Mouse (Mus musculus) neural tube, embryonic 11.5 days (tissue): ENCODE results near the gene Ezh1. TPM values are rescaled to one million over a fixed set of nuclear protein-coding genes. Genes with fewer than 3 reads are reported as not detected.

ENCODE experiments used
- ATAC-seq: fragments of 200-750 bp; cut with Nextera tagmentation; 2 replicates; pipeline ENCODE4 v1.8.0; 2017; ENCODE audit warnings: moderate number of reproducible peaks, mild to moderate bottlenecking, moderate TSS enrichment, moderate library complexity; ENCODE audit not compliant: insufficient read depth, low FRiP score, low TSS enrichment
- DNase-seq: peaks from one replicate; pipeline ENCODE4 v3.0.0-alpha.2; 2015; ENCODE audit warnings: low spot score
- H3K27ac ChIP-seq: fragments of 300-500 bp; sonication (generic); 2 replicates; pipeline ENCODE4 v1.5.1; 2014; ENCODE audit warnings: low read depth, mild to moderate bottlenecking, low read length
- H3K27me3 ChIP-seq: fragments of 300-500 bp; sonication (generic); 2 replicates; pipeline ENCODE4 v1.6.1; 2014; ENCODE audit warnings: mild to moderate bottlenecking, low read length, mixed read lengths; ENCODE audit not compliant: control insufficient read depth, insufficient read depth
- H3K36me3 ChIP-seq: fragments of 300-500 bp; sonication (generic); 2 replicates; pipeline ENCODE4 v1.6.1; 2014; ENCODE audit warnings: mild to moderate bottlenecking, low read length, moderate library complexity, mixed read lengths; ENCODE audit not compliant: control insufficient read depth, insufficient read depth
- H3K4me1 ChIP-seq: fragments of 300-500 bp; sonication (generic); 2 replicates; pipeline ENCODE4 v1.6.1; 2014; ENCODE audit warnings: low read length, mixed read lengths; ENCODE audit not compliant: control insufficient read depth, insufficient read depth
- H3K4me2 ChIP-seq: fragments of 300-500 bp; sonication (generic); 2 replicates; pipeline ENCODE4 v1.6.1; 2014; ENCODE audit warnings: low read depth, mild to moderate bottlenecking, moderate library complexity
- H3K4me3 ChIP-seq: fragments of 300-500 bp; sonication (generic); 2 replicates; pipeline ENCODE4 v1.5.1; 2014; ENCODE audit warnings: low read depth, low read length
- H3K9ac ChIP-seq: fragments of 300-500 bp; sonication (generic); 2 replicates; pipeline ENCODE4 v1.6.1; 2014; ENCODE audit warnings: mild to moderate bottlenecking, low read length
- H3K9me3 ChIP-seq: fragments of 300-500 bp; sonication (generic); 2 replicates; pipeline ENCODE4 v1.6.1; 2016; ENCODE audit warnings: low read length; ENCODE audit not compliant: control insufficient read depth
- WGBS: fragments of 180-500 bp; shearing (Covaris S2); extraction: QIAGEN DNeasy Blood & Tissue Kit; methylation state at CpG from one replicate; pipeline ENCODE4 v1.1.7; 2014; 5-methylcytosine and 5-hydroxymethylcytosine counted together
- polyA plus RNA-seq: library from polyadenylated mRNA; unstranded; fragments of >200 nt; fragmentation: Nextera tagmentation; extraction: Ambion mirVana; gene quantifications from 2 replicates; pipeline ENCODE4 v1.2.1, GENCODE M21; 2014

The Ezh1 gene
- polyA plus RNA-seq, 1 experiment from 2014 or later, result 11.2 TPM

DNA sequence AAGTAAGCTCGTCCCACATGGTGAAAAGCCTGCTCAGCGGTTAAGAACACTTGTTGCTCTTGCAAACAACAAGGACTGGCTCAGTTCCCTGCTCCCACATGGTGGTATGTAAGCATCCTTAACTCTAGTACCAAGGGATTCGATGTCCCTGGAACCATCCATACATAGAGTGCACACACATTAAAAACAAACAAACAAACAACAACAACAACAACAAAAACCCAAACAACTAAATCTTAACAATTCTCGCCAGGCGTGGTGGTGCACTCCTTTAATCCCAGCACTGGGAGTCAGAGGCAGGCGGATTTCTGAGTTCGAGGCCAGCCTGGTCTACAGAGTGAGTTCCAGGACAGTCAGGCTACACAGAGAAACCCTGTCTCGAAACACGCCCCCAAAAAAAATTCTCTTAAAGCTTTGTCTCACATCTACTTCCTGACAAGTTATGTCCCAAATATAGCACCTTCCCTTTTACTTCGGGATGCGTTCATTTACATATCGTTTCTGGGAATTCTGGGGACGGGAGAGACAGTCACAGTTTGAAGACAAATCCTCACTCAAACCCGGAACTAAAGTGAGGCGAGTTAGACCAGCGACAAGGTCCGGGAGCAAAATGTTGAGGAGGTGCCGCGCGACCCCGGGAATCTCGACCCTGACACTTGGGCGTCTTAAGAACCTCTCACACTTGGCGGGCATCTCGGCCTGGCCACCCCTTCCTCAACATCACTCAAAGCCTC is 765 bp downstream of the Ezh1 start:
- H3K9ac ChIP-seq, result peak overlapping the region; percentile 69
- no peak overlapping the region for H3K27ac ChIP-seq
- H3K4me1 ChIP-seq, result peaks cover 2% of the 10 kb centered on the region; the same call in 1 of the 2 replicates
- no peaks in the 10 kb centered on the region for H3K36me3 ChIP-seq
- 20% methylated on average over 25 of the region's 25 CpGs for WGBS
- peak overlapping the region; percentile 92 for H3K4me2 ChIP-seq
- no peaks in the 10 kb centered on the region for H3K9me3 ChIP-seq
- peak; percentile 24 for DNase-seq
- no peaks in the 10 kb centered on the region for H3K27me3 ChIP-seq
- no peak for ATAC-seq
- peak overlapping the region; percentile 78 for H3K4me3 ChIP-seq

DNA sequence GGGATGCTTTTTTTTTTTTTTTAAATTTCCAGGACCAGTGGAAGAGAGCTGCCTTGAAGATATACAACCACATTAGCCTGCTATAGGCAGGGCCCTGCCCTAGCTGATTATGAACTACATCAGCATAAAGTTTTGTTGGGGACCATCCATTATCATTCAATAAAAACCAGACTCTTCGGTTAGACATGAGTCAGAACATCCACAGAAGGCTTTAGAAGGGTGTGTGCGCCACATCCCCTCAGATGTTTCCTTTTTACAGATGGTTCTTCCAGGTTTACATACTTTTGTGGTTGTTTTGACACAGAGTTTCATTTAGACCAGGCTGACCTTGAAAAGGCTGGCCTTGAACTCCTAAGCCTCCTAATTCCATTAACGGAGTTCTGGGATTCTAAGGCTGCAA is 1.9 kb downstream of the Ezh1 start:
- H3K36me3 ChIP-seq, result no peaks in the 10 kb centered on the region
- ATAC-seq (no peak), DNase-seq (no peak)
- no peak overlapping the region for H3K9ac ChIP-seq
- WGBS, result 88% methylated on average over 3 of the region's 3 CpGs
- no peak overlapping the region for H3K27ac ChIP-seq
- no peak overlapping the region for H3K4me3 ChIP-seq
- no peaks in the 10 kb centered on the region for H3K4me1 ChIP-seq
- no peaks in the 10 kb centered on the region for H3K9me3 ChIP-seq
- H3K4me2 ChIP-seq, result no peak overlapping the region
- H3K27me3 ChIP-seq, result no peaks in the 10 kb centered on the region

DNA sequence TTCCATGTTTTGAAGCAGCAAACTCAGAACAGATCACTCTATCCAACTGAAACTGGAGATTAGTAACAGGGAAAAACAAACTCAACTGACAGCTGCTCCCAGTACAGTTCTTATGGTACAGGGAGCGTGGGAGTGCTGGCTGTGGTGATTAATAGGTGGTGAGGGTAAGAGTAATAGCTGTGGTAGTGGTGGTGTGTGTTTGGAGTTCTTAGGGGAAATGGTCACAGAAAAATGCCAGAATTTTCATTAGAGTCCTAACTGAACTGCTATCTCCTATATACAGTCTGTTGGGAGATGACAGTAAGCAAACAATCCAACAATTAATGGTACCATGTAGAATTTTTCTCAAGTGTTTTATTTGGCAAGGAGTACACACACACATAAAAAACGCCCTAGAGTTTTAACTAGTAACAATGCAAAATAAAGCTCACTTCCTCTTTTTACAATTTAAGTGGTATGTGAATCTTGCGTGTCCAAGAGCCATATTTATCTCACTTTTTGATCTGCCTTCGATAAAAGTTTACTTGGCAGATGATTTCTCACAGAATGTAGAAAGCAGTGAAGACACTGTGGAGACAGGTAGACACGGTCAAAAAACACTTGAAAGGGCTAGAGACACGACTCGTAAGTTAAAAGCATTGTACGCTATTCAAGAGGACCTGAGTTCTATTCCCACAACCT is 4.8 kb downstream of the Ezh1 start:
- WGBS, result 87% methylated on average over 8 of the region's 8 CpGs
- no peaks in the 10 kb centered on the region for H3K9me3 ChIP-seq
- no peak overlapping the region for H3K9ac ChIP-seq
- H3K4me2 ChIP-seq, result no peak overlapping the region
- DNase-seq (no peak), ATAC-seq (no peak)
- no peaks in the 10 kb centered on the region for H3K27me3 ChIP-seq
- no peak overlapping the region for H3K27ac ChIP-seq
- H3K36me3 ChIP-seq, result no peaks in the 10 kb centered on the region
- no peak overlapping the region for H3K4me3 ChIP-seq
- no peaks in the 10 kb centered on the region for H3K4me1 ChIP-seq

DNA sequence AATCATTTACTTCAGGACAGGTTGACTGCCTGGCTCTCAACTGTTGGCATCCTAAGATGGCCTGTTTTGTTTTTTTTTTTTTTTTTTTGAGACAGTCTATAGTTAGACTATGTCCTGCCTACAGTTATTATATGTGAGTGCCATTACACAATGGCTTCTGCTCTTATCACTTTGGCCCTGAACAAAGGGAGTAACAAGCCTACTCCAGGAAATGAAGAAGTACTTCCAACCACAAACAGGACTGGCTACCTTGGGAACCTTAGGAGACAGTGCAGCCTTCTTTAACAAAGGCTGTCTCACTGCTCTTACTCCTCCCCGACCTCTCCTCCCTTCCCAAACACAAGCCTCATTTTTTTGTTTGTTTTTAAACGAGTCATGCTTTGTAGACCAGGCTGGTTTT is 5.4 kb downstream of the Ezh1 start:
- Histone ChIP-seq H3K27ac (no peak overlapping the region), H3K27me3 (no peaks in the 10 kb centered on the region), H3K4me1 (no peaks in the 10 kb centered on the region), H3K9ac (no peak overlapping the region), H3K4me2 (no peak overlapping the region), H3K36me3 (no peaks in the 10 kb centered on the region), H3K4me3 (no peak overlapping the region), H3K9me3 (no peaks in the 10 kb centered on the region)
- ATAC-seq (no peak), DNase-seq (no peak)
- WGBS, result 60% methylated on average over 2 of the region's 2 CpGs

DNA sequence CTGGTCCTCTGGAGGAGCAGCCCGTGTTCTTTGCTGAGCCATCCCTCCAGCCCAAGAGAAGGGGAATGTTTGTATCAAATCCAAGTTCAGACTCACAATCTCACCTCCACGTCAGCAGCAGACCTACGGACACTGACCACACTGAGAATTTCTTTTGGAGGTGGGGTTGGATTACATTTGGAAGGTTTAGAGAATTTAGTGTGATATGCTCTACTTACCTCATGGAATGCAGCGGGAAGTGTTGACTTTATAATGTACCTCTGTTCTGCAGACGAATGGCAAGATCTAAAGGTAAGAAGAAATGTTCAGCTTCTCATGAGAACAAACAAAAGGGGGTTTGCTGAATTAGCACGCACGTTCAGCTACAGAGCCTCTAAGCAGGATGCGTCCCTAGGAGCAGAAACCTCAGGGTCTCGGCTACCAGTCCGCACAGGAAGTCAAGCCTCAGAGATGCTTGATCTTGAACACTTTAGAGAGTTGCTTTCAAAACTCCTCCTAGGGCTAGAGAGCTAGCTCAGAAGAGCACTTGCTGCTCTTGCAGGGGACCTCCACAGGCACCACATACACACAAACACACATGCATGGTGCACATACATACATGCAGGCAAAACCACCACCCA is 7.7 kb downstream of the Ezh1 start:
- no peaks in the 10 kb centered on the region for H3K4me1 ChIP-seq
- H3K4me2 ChIP-seq, result no peak overlapping the region
- H3K27ac ChIP-seq, result no peak overlapping the region
- H3K9me3 ChIP-seq, result no peaks in the 10 kb centered on the region
- no peaks in the 10 kb centered on the region; the same call in 1 of the 2 replicates for H3K36me3 ChIP-seq
- 80% methylated on average over 10 of the region's 10 CpGs for WGBS
- ATAC-seq (no peak), DNase-seq (no peak)
- no peak overlapping the region for H3K9ac ChIP-seq
- H3K4me3 ChIP-seq, result no peak overlapping the region
- no peaks in the 10 kb centered on the region for H3K27me3 ChIP-seq

DNA sequence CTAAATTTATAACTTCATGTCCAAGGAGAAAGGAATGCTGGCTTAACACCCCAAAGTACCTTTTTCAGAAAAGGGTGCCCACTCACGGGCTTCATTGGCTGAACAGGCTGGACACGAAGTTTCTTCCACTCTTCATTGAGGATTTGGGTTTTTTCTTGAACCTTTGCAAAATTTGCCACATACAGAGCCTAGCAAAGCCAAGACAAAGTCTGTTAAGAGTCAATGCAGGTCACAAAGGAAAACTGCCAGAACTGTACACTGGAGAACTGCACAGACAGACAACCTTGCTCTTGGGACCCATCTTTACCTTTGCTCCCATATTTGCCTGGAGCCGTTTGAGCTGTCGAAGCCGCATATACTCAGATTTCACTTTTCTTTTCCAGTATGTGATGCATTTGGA is 9.3 kb downstream of the Ezh1 start:
- Histone ChIP-seq H3K4me2 (no peak overlapping the region), H3K27ac (no peak overlapping the region), H3K4me3 (no peak overlapping the region), H3K9ac (no peak overlapping the region), H3K36me3 (no peaks in the 10 kb centered on the region; the same call in 1 of the 2 replicates), H3K27me3 (no peaks in the 10 kb centered on the region), H3K4me1 (no peaks in the 10 kb centered on the region), H3K9me3 (no peaks in the 10 kb centered on the region)
- 92% methylated on average over 5 of the region's 5 CpGs for WGBS
- DNase-seq (no peak), ATAC-seq (no peak)

DNA sequence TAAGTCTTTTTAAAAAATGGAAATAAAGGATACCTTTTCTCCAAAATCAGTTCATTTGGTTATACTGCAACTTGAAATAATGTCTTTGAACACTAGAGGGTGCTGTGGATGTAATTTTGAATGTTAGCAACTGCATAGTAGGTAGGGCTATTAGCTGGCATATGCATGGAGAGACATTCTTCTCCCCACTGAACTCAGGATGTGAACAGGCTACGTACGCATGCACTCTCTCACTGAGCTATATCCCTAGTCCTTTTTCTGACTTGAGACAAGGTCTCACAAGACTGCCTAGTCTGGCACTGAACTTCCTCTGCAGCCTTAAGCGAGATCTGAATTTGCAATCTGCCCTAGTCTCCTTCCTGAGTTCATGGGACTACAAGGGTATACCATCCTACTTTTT is 14.3 kb downstream of the Ezh1 start:
- Histone ChIP-seq H3K36me3 (no peaks in the 10 kb centered on the region; the same call in 1 of the 2 replicates), H3K27ac (no peak overlapping the region), H3K27me3 (no peaks in the 10 kb centered on the region), H3K9me3 (no peaks in the 10 kb centered on the region), H3K9ac (no peak overlapping the region), H3K4me1 (no peaks in the 10 kb centered on the region), H3K4me3 (no peak overlapping the region), H3K4me2 (no peak overlapping the region)
- DNase-seq (peak; percentile 46), ATAC-seq (no peak)
- 54% methylated on average over 3 of the region's 3 CpGs for WGBS

DNA sequence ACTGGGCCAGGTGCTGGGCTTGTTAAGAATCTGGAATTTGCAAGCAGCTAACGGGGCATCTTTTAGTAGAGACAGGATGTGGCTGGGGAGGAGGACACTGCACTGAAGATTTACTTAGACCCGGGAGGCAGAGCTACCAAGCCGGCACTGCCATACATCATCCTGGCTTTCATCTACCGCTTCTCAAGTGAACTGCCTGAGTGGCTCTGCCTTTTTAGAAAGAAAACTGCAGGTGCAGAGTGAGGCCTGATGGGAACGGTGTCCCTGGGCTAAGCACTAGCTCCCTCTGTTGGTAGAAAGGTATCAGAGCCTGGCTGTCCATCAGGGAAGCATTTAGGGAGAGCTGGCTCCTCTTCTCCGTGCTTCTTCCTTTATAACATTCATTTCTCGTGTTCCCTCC is 25.3 kb downstream of the Ezh1 start:
- H3K4me2 ChIP-seq, result no peak overlapping the region
- no peaks in the 10 kb centered on the region for H3K4me1 ChIP-seq
- no peaks in the 10 kb centered on the region for H3K27me3 ChIP-seq
- H3K36me3 ChIP-seq, result no peaks in the 10 kb centered on the region
- no peak for ATAC-seq
- no peak overlapping the region for H3K27ac ChIP-seq
- WGBS, result 22% methylated on average over 7 of the region's 7 CpGs
- no peak overlapping the region for H3K9ac ChIP-seq
- H3K9me3 ChIP-seq, result no peaks in the 10 kb centered on the region
- H3K4me3 ChIP-seq, result no peak overlapping the region
- DNase-seq, result peak; percentile 22
